In genomic region chr11:72770816-72771215, GRCm38 (mm10) we compare ENCODE assay signal across 24 mouse cellular contexts.
"Had no signal": no experiment of that assay in that cellular context is flagged by ENCODE, and none has a peak within 500 bp of the region (broad histone marks: within the 10 kb centered on the region; RNA-seq: fewer than 3 reads in every experiment).

No protein-coding gene starts in this region.

- DNase-seq: gastrocnemius, adult 2 months; gastrocnemius, postnatal 10 days; gastrocnemius, postnatal 25 days; heart, adult 18-20 months; heart, postnatal 14 days; heart, postnatal 36 days; kidney, adult 11 months; kidney, adult 2 months; kidney, adult 9 months; kidney, postnatal 14 days; kidney, postnatal 36 days; layer of hippocampus, adult 9-11 months; liver had no signal

- H3K27ac ChIP-seq: gastrocnemius, adult 2 months; heart, embryonic 13.5 days; heart, embryonic 15.5 days; hindbrain, embryonic 13.5 days; hindbrain, embryonic 15.5 days; hindbrain, postnatal 0 days; kidney, embryonic 15.5 days; kidney, postnatal 0 days; left cerebral cortex, adult 2 months; limb, embryonic 10.5 days; limb, embryonic 12.5 days had no signal

- ATAC-seq: hindbrain, postnatal 0 days had no signal

- H3K4me3 ChIP-seq: gastrocnemius, adult 2 months; heart, embryonic 13.5 days; heart, embryonic 15.5 days; hindbrain, embryonic 13.5 days; hindbrain, embryonic 15.5 days; kidney, embryonic 15.5 days; left cerebral cortex, adult 2 months; limb, embryonic 10.5 days; limb, embryonic 12.5 days had no signal

- H3K9me3 ChIP-seq: heart, embryonic 13.5 days; heart, embryonic 15.5 days; hindbrain, embryonic 13.5 days; hindbrain, embryonic 15.5 days; kidney, embryonic 15.5 days; limb, embryonic 10.5 days; limb, embryonic 12.5 days had no signal

- H3K4me2 ChIP-seq: heart, embryonic 11.5 days; heart, embryonic 13.5 days; heart, embryonic 15.5 days; hindbrain, embryonic 13.5 days; hindbrain, embryonic 15.5 days; kidney, embryonic 15.5 days; limb, embryonic 12.5 days had no signal

- H3K9ac ChIP-seq: heart, embryonic 13.5 days; heart, embryonic 15.5 days; hindbrain, embryonic 13.5 days; hindbrain, embryonic 15.5 days; kidney, embryonic 15.5 days; limb, embryonic 12.5 days had no signal

- H3K27me3 ChIP-seq: heart, embryonic 13.5 days; heart, embryonic 15.5 days; hindbrain, embryonic 13.5 days; hindbrain, embryonic 15.5 days; kidney, embryonic 15.5 days; limb, embryonic 12.5 days had no signal

- H3K4me1 ChIP-seq: heart, embryonic 15.5 days; hindbrain, embryonic 15.5 days; kidney, embryonic 15.5 days; limb, embryonic 10.5 days; limb, embryonic 12.5 days had no signal
